Mouse (Mus musculus): ENCODE results near the gene Heph.
A peak's percentile ranks its signal among the peaks of the same experiment; 100 is the strongest.
"Not testable (repeated sequence)": the region's sequence is repeated elsewhere in the genome, so short reads cannot be mapped to it uniquely, and the experiment has no call there.

The Heph gene

GRCm38 (mm10) chrX:96455149-96455548 lies at the start of gene Heph:
TSS of gene Heph (plus strand) at chrX:96455359.
- DNase-seq (ENCODE audit: low spot score in 2 of 2) = no peak

DNA sequence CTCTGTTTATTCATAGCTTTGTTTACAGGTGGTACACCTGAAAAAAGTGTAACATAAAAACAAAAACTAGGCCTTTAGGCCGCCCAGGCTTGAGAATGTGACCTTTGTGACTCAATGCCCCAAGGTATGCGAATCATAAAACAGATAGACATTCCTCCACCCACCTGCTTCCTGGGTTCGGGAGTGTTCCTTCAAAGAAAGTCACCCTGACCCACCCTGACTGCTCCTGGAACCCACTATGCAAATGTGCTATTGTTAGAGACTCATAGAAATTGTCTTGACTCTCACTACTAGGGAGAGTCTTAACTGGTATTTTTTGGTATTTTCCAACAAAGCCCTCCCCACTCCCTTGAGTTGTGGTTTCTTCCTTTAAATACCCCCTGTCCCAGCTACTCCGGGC lies 39.8 kb upstream of the Heph start:
- DNase-seq (ENCODE audit: low spot score in 2 of 2) = not testable (repeated sequence)

DNA sequence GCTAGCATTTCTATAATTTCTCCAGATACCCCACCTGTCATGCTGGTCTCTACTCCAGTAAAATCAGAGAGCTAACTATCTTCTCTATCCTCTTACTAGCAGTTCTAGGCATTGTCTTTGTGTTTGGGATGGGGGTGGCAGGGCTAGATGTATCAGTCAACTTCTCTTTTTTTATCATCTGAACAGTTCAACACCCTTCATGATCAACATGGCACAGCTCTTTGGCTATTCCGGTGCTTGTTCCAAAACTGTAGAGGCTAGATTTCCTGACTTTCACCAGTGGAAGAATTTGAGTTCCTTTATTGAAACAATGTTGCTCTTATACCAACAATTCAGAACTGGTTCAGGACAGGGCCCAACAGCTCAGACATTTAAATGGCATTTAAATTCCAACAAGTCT lies 38.2 kb upstream of the Heph start:
- DNase-seq (ENCODE audit: low spot score in 2 of 2) = no peak

GRCm38 (mm10) chrX:96417733-96418132 lies 37.4 kb upstream of the Heph start:
- no peak for DNase-seq (ENCODE audit: low spot score in 2 of 2)

GRCm38 (mm10) chrX:96419383-96419782 lies 35.8 kb upstream of the Heph start:
- no peak for DNase-seq (ENCODE audit: low spot score in 2 of 2)

- peak in 1 of 2 experiments; percentile 2 for DNase-seq (ENCODE audit: low spot score in 2 of 2)
Observed at GRCm38 (mm10) chrX:96456201-96456963, 1.2 kb downstream of the Heph start, which contains the start of gene Hsf3. TSS of gene Hsf3 (minus strand) at chrX:96456294.

GRCm38 (mm10) chrX:96501580-96501979 lies 46.4 kb downstream of the Heph start:
- no peak for DNase-seq (ENCODE audit: low spot score in 2 of 2)
